Mouse (Mus musculus) forebrain, postnatal 0 days (tissue): ENCODE data around the gene Actr2. TPM values are rescaled to one million over a fixed set of nuclear protein-coding genes. Genes with fewer than 3 reads are reported as not detected.
A peak's percentile ranks its signal among the peaks of the same experiment; 100 is the strongest.

Experiments
- ATAC-seq: fragments of 200-750 bp; cut with Nextera tagmentation; 2 replicates; pipeline ENCODE4 v1.8.0; 2017; ENCODE audit warnings: mild to moderate bottlenecking, moderate library complexity
- DNase-seq: peaks from one replicate; pipeline ENCODE4 v3.0.0-alpha.2; 2015
- H3K27ac ChIP-seq: fragments of 300-500 bp; sonication (generic); 2 replicates; pipeline ENCODE4 v1.5.1; 2014; ENCODE audit warnings: low read depth, mild to moderate bottlenecking, antibody characterized with exemption, low read length, moderate library complexity, mixed read lengths
- H3K27me3 ChIP-seq: fragments of 300-500 bp; sonication (generic); 2 replicates; pipeline ENCODE4 v1.6.1; 2014; ENCODE audit warnings: mild to moderate bottlenecking, low read length, mixed read lengths; ENCODE audit not compliant: insufficient read depth
- H3K36me3 ChIP-seq: fragments of 300-500 bp; sonication (generic); 2 replicates; pipeline ENCODE4 v1.6.1; 2014; ENCODE audit warnings: mild to moderate bottlenecking, moderate library complexity; ENCODE audit not compliant: insufficient read depth
- H3K4me1 ChIP-seq: fragments of 300-500 bp; sonication (generic); 2 replicates; pipeline ENCODE4 v1.6.1; 2014; ENCODE audit warnings: antibody characterized with exemption; ENCODE audit not compliant: insufficient read depth
- H3K4me2 ChIP-seq: fragments of 300-500 bp; sonication (generic); 2 replicates; pipeline ENCODE4 v1.6.1; 2014; ENCODE audit warnings: low read depth, mild to moderate bottlenecking, moderate library complexity
- H3K4me3 ChIP-seq: fragments of 300-500 bp; sonication (generic); 2 replicates; pipeline ENCODE4 v1.5.1; 2014; ENCODE audit warnings: low read depth, low read length, mixed read lengths
- H3K9ac ChIP-seq: fragments of 300-500 bp; sonication (generic); 2 replicates; pipeline ENCODE4 v1.6.1; 2014; ENCODE audit warnings: mild to moderate bottlenecking
- H3K9me3 ChIP-seq: fragments of 300-500 bp; sonication (generic); 2 replicates; pipeline ENCODE4 v1.6.1; 2016; ENCODE audit warnings: low read length
- CTCF ChIP-seq: sonication (generic); IDR thresholded peaks from 2 replicates; pipeline ENCODE4 v1.5.1; 2016; ENCODE audit warnings: antibody characterized with exemption, control low read depth, low read depth
- WGBS: fragments of 180-500 bp; shearing (Covaris S2); extraction: QIAGEN DNeasy Blood & Tissue Kit; methylation state at CpG from one replicate; pipeline ENCODE4 v1.1.7; 2014; 5-methylcytosine and 5-hydroxymethylcytosine counted together
- polyA plus RNA-seq: library from polyadenylated mRNA; unstranded; fragments of >200 nt; fragmentation: Nextera tagmentation; extraction: Ambion mirVana; gene quantifications from 2 replicates; pipeline ENCODE4 v1.2.1, GENCODE M21; 2015
- total RNA-seq: library from RNA; depleted of rRNA; stranded (reverse); fragments of >200 nt; gene quantifications from 2 replicates; pipeline ENCODE4 v1.2.3, GENCODE M21; 2014

The Actr2 gene
- total and polyA plus RNA-seq, 2 experiments from 2014 or later: 79.5 to 179 TPM

DNA sequence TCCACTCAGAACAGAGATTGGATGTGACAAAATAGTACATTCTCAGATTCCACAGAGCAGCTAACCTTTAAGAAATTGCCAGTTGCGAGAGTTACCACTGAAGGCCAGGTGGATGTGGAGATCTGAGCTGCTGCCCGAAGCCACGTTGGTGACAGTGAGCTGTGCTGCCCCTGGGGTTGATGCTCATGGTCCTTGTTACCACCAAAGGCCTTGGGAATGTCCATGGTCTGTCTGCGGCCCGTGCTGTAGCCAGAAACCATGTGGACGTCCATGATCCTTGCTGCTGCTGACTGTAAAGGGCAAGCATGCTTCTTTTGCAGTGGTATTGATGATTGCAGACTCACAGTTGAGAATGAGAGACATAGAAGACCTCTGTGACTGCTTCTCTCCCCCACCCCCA lies 84.3 kb downstream of the Actr2 start:
- no peak for TF ChIP-seq CTCF
- DNase-seq (no peak), ATAC-seq (no peak)
- Histone ChIP-seq H3K9me3 (no peaks in the 10 kb centered on the region), H3K4me2 (no peak overlapping the region), H3K27ac (no peak overlapping the region), H3K9ac (no peak overlapping the region), H3K36me3 (peaks cover 4% of the 10 kb centered on the region; the same call in 1 of the 2 replicates), H3K4me3 (no peak overlapping the region), H3K27me3 (no peaks in the 10 kb centered on the region), H3K4me1 (no peaks in the 10 kb centered on the region)
- WGBS: 90% methylated on average over 6 of the region's 6 CpGs

DNA sequence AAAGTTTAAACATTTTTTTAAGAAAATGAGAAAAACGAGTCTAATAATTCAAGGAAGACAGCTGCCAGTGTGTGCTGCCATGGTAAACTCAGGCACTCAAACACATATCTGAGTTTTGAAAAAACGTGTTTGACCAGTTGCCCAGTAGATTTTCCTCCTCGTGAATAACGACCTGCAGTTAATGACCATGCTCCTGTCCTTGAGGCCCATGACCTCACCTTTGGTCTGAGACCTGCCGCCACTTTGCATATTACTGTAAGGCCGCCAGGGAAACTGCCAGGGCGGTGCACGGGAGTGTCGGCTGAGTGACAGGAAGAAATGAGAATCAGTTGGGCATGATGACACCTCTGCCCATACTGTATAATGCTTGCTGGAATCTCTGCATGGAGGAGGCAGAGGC lies 85.0 kb downstream of the Actr2 start:
- ATAC-seq (no peak), DNase-seq (no peak)
- no peak overlapping the region for H3K4me2 ChIP-seq
- no peak overlapping the region for H3K4me3 ChIP-seq
- H3K9me3 ChIP-seq: no peaks in the 10 kb centered on the region
- H3K27ac ChIP-seq: no peak overlapping the region
- H3K9ac ChIP-seq: no peak overlapping the region
- no peaks in the 10 kb centered on the region for H3K4me1 ChIP-seq
- H3K27me3 ChIP-seq: no peaks in the 10 kb centered on the region
- peaks cover 4% of the 10 kb centered on the region; the same call in 1 of the 2 replicates for H3K36me3 ChIP-seq
- TF ChIP-seq CTCF: no peak
- 77% methylated on average over 9 of the region's 9 CpGs for WGBS

DNA sequence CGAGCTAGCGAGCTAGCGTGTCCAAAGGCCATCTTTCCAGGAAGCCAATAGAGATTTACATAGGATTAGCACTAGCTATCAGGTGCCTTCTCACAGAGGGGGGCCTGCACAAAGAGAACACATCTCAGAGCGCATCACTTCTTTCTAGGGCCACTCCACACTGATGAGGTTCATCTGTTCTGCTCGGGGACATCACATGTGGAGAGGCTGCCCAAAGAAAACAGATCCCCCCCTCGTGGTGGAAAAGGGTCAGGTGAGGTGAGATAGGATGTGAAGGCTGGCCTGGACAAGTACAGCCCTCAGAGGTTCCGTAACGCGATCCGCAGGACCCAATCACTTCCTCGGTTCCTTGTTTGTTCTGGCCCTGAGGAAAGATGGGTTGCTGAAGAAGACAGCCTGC lies 86.8 kb downstream of the Actr2 start:
- DNase-seq (no peak), ATAC-seq (no peak)
- Histone ChIP-seq H3K27ac (no peak overlapping the region), H3K4me3 (no peak overlapping the region), H3K9me3 (peaks cover 7% of the 10 kb centered on the region), H3K27me3 (no peaks in the 10 kb centered on the region), H3K9ac (no peak overlapping the region), H3K4me1 (no peaks in the 10 kb centered on the region), H3K36me3 (peaks cover 15% of the 10 kb centered on the region), H3K4me2 (no peak overlapping the region)
- no peak for TF ChIP-seq CTCF
- whole genome bisulfite sequencing: 76% methylated on average over 11 of the region's 11 CpGs

DNA sequence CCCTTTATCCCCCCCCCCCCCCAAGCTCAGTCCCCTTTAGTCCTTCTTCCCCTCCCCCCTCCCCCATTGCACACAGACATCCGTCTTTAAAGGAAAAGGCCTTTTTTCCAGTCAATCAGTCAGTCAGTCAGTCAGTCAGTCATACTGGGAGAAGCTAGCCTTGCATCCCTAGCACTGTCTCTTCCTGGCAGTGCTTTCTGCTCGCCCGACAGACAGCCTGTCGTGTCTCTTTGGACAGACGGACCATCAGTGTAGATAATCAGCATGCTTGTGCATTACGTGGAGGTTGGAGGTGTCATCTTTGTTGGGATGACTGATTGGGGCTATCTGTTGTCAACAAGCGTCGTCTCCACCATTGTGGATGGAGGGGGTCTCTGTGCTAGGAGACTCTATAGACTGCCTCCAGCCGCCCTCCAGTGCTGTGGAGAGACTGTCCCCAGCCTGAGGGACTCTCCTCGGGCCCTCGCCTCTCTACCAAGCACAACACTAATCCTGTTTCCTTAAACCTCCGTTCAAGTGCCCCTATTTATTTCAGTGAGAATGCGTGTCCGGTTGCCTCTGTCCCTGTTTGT lies 89.7 kb downstream of the Actr2 start:
- 91% methylated on average over 14 of the region's 14 CpGs for WGBS
- peaks cover 31% of the 10 kb centered on the region for H3K9me3 ChIP-seq
- no peak overlapping the region for H3K4me2 ChIP-seq
- no peak for DNase-seq
- H3K27ac ChIP-seq: no peak overlapping the region
- no peak for TF ChIP-seq CTCF
- H3K9ac ChIP-seq: no peak overlapping the region
- H3K4me1 ChIP-seq: no peaks in the 10 kb centered on the region
- H3K36me3 ChIP-seq: peaks cover 44% of the 10 kb centered on the region
- H3K4me3 ChIP-seq: no peak overlapping the region
- ATAC-seq: no peak
- no peaks in the 10 kb centered on the region for H3K27me3 ChIP-seq

DNA sequence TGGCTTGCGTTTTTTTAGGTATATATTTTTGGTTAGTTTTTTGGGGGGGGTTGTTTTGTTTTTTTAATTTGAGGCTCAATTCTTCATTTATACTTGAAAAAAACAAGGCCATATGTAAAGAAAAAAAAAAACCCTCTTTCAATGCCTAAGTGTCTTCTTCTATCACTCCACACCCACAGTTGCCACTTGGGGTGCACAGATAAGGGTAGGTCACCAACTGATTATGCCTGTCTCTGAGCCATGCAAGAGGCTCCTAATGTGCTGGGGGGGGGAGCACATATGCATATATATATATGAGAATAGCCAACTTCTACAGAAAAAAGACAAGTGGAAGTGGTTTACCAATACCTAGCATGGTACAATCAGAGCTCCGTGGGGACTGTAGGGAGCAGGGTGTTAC lies 90.3 kb downstream of the Actr2 start:
- 93% methylated on average over 2 of the region's 2 CpGs for WGBS
- no peak for TF ChIP-seq CTCF
- ATAC-seq (no peak), DNase-seq (no peak)
- no peak overlapping the region for H3K4me3 ChIP-seq
- no peaks in the 10 kb centered on the region for H3K27me3 ChIP-seq
- peaks cover 31% of the 10 kb centered on the region for H3K9me3 ChIP-seq
- no peaks in the 10 kb centered on the region for H3K4me1 ChIP-seq
- no peak overlapping the region for H3K4me2 ChIP-seq
- H3K36me3 ChIP-seq: peaks cover 47% of the 10 kb centered on the region
- no peak overlapping the region for H3K27ac ChIP-seq
- no peak overlapping the region for H3K9ac ChIP-seq

DNA sequence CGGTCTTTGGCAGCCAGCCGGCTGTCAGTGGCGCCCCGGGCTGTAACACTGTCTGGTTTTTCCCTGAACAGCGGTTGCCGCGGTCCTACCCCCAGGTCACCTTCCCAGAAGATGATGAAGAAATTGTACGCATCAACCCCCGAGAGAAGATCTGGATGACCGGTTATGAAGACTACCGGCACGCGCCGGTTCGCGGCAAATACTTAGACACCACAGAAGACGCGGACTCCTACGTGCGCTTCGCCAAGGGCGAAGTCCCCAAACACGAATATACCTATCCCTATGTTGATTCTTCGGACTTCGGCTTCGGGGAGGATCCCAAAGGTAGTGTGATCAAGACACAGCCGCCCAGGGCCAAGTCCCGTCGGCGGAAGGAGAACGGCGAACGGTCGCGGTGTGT lies 92.0 kb downstream of the Actr2 start:
- peaks cover 45% of the 10 kb centered on the region for H3K36me3 ChIP-seq
- no peak overlapping the region for H3K4me3 ChIP-seq
- H3K9ac ChIP-seq: no peak overlapping the region
- no peaks in the 10 kb centered on the region for H3K4me1 ChIP-seq
- no peak overlapping the region for H3K4me2 ChIP-seq
- no peaks in the 10 kb centered on the region for H3K27me3 ChIP-seq
- TF ChIP-seq CTCF: no peak
- 98% methylated on average over 35 of the region's 35 CpGs for WGBS
- ATAC-seq (0 out of 2 replicates have a peak, but pooled peaks have one; percentile 25), DNase-seq (peak; percentile 25)
- H3K27ac ChIP-seq: no peak overlapping the region
- peaks cover 31% of the 10 kb centered on the region for H3K9me3 ChIP-seq

DNA sequence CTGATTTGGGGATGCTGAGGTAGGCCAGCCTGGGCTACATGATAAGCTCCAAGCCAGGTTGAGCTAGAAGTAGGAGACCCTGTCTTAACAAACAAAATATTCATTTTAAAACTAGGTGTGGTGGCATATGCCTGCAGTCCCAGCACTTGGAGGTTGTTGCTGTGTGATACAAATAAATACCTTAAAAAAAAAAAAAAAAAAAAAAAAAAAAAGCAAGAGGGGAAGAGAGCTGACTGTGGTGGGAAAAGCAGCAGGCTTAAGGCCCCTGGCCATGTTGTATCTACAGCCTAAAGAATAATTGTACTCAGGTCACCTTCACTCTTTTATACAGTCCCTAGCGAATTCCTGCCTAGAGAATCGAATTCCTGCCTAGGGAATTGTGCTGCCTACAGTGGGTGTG lies 93.8 kb downstream of the Actr2 start:
- 96% methylated on average over 2 of the region's 2 CpGs for WGBS
- no peak for ATAC-seq
- H3K9me3 ChIP-seq: peaks cover 31% of the 10 kb centered on the region

More for the DNA sequence above, 93.8 kb downstream of the Actr2 start:
- Histone ChIP-seq H3K9ac (no peak overlapping the region), H3K27me3 (no peaks in the 10 kb centered on the region), H3K4me2 (no peak overlapping the region), H3K27ac (no peak overlapping the region), H3K4me3 (no peak overlapping the region), H3K4me1 (no peaks in the 10 kb centered on the region), H3K36me3 (peaks cover 53% of the 10 kb centered on the region)
- DNase-seq: no peak
- no peak for TF ChIP-seq CTCF
